Mouse (Mus musculus) myocyte (in vitro differentiated cells): ENCODE results near the gene Hapln1.

Source experiments
- E2F4 ChIP-seq: IDR thresholded peaks from one replicate; pipeline ENCODE4 v1.6.1; 2011; ENCODE audit warnings: mild to moderate bottlenecking, control low read depth, moderate library complexity; ENCODE audit not compliant: insufficient read depth
- MAX ChIP-seq: IDR thresholded peaks from one replicate; pipeline ENCODE4 v1.6.1; 2011; ENCODE audit warnings: low read depth, mild to moderate bottlenecking, control low read depth
- POLR2A ChIP-seq: IDR thresholded peaks from one replicate; pipeline ENCODE4 v1.6.1; 2011; ENCODE audit warnings: low read depth, mild to moderate bottlenecking, control low read depth, moderate library complexity; ENCODE audit not compliant: insufficient read length
- POLR2AphosphoS2 ChIP-seq: IDR thresholded peaks from one replicate; pipeline ENCODE4 v1.6.1; 2011; ENCODE audit warnings: low read depth, control low read depth; ENCODE audit not compliant: insufficient read length
- TCF12 ChIP-seq: IDR thresholded peaks from one replicate; pipeline ENCODE4 v1.6.1; 2011; ENCODE audit warnings: mild to moderate bottlenecking, control low read depth; ENCODE audit not compliant: poor library complexity, insufficient read depth, severe bottlenecking
- USF1 ChIP-seq: IDR thresholded peaks from one replicate; pipeline ENCODE4 v1.6.1; 2011; ENCODE audit warnings: low read depth, mild to moderate bottlenecking, control low read depth, moderate library complexity

- no peak for TF ChIP-seq POLR2AphosphoS2
- no peak for TF ChIP-seq TCF12
- no peak for TF ChIP-seq E2F4
- no peak for TF ChIP-seq USF1
- no peak for TF ChIP-seq POLR2A
- no peak for TF ChIP-seq MAX
These were observed 43.6 kb downstream of the Hapln1 start for GRCm38 (mm10) chr13:89583138-89583746.
